Mouse (Mus musculus) cerebellum, adult 2 months (tissue): ENCODE data around the gene Mtx3.

Source experiments
- CTCF ChIP-seq: fragments of 200-500 bp; IDR thresholded peaks from 2 replicates; pipeline ENCODE4 v1.5.1; 2011; ENCODE audit warnings: low read depth, mild to moderate bottlenecking, control low read depth, low read length, moderate library complexity, borderline replicate concordance; ENCODE audit not compliant: insufficient read depth
- POLR2A ChIP-seq: fragments of 200-500 bp; IDR thresholded peaks from 2 replicates; pipeline ENCODE4 v1.6.1; 2011; ENCODE audit warnings: low read length, control low read depth, borderline replicate concordance; ENCODE audit not compliant: insufficient read depth

DNA sequence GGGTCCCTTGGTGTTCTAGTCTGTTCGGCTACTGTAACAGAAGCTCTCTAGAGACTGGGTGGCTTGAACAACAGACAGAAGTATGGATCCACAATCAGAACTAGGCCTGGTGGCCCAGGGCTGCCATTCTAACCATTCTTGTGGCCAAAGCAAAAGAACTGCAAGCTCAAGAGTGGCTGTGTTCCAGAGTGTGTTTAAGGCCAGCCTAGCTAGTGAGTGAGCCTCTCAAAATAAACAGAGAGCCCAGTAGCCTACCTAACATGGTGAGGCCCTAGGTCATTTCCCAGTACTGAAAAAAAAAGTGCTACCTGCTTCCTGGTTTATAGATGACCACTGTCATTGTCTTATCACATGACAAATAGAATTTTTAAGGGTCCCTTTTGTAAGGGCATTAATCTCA lies 39.6 kb downstream of the Mtx3 start:
- TF ChIP-seq POLR2A (no peak), CTCF (no peak)
